Mouse (Mus musculus) urinary bladder, adult 18-20 months (tissue): ENCODE data around the gene Acsbg2.
"Not testable (repeated sequence)": the region's sequence is repeated elsewhere in the genome, so short reads cannot be mapped to it uniquely, and the experiment has no call there.

ENCODE experiments used
- DNase-seq, 2 experiments: peaks; one replicate each; pipeline ENCODE4 v3.0.0; 2022; ENCODE audit warnings: low spot score in 2 of 2, mixed read lengths in 2 of 2

Gene Acsbg2

GRCm38 (mm10) chr17:56874237-56874636 lies at the start of gene Acsbg2:
Acsbg2 (minus strand) TSS chr17:56874447.
- DNase-seq: no peak

- DNase-seq: no peak
Observed at GRCm38 (mm10) chr17:56919725-56920124, 45.5 kb upstream of the Acsbg2 start.

- DNase-seq: no peak
Observed at GRCm38 (mm10) chr17:56917166-56917565, 42.9 kb upstream of the Acsbg2 start.

GRCm38 (mm10) chr17:56913444-56913843 lies 39.2 kb upstream of the Acsbg2 start:
- no peak for DNase-seq

- DNase-seq: no peak
Observed at GRCm38 (mm10) chr17:56913023-56913422, 38.8 kb upstream of the Acsbg2 start.

- DNase-seq: not testable (repeated sequence)
Observed at GRCm38 (mm10) chr17:56909764-56910163, 35.5 kb upstream of the Acsbg2 start.

- DNase-seq: no peak
Observed at GRCm38 (mm10) chr17:56907887-56908286, 33.6 kb upstream of the Acsbg2 start.

- peak; percentile 83 for DNase-seq
Observed at GRCm38 (mm10) chr17:56907096-56907495, 32.8 kb upstream of the Acsbg2 start.

- DNase-seq: no peak
Observed at GRCm38 (mm10) chr17:56906166-56906565, 31.9 kb upstream of the Acsbg2 start.

GRCm38 (mm10) chr17:56902698-56903097 lies 28.5 kb upstream of the Acsbg2 start:
- DNase-seq: no peak

GRCm38 (mm10) chr17:56897630-56898195 lies 23.5 kb upstream of the Acsbg2 start:
- peak; percentile 63 to 71 for DNase-seq

GRCm38 (mm10) chr17:56896513-56897129 lies 22.4 kb upstream of the Acsbg2 start:
- no peak for DNase-seq

GRCm38 (mm10) chr17:56895368-56895918 lies 21.2 kb upstream of the Acsbg2 start:
- no peak for DNase-seq

- no peak for DNase-seq
Observed at GRCm38 (mm10) chr17:56890018-56890417, 15.8 kb upstream of the Acsbg2 start.

GRCm38 (mm10) chr17:56888050-56888449 lies 13.8 kb upstream of the Acsbg2 start:
- DNase-seq: no peak

GRCm38 (mm10) chr17:56884809-56885208 lies 10.6 kb upstream of the Acsbg2 start:
- no peak for DNase-seq

GRCm38 (mm10) chr17:56884331-56884730 lies 10.1 kb upstream of the Acsbg2 start:
- no peak for DNase-seq

- no peak for DNase-seq
Observed at GRCm38 (mm10) chr17:56883612-56884011, 9.4 kb upstream of the Acsbg2 start.

GRCm38 (mm10) chr17:56877426-56877825 lies 3.2 kb upstream of the Acsbg2 start:
- DNase-seq: no peak

GRCm38 (mm10) chr17:56876981-56877380 lies 2.7 kb upstream of the Acsbg2 start:
- no peak for DNase-seq

- DNase-seq: no peak
Observed at GRCm38 (mm10) chr17:56876465-56876864, 2.2 kb upstream of the Acsbg2 start.

- DNase-seq: no peak
Observed at GRCm38 (mm10) chr17:56874936-56875651, 847 bp upstream of the Acsbg2 start, which contains the start of gene 1700061G19Rik. 1700061G19Rik (plus strand) TSS chr17:56875477.

GRCm38 (mm10) chr17:56872512-56872911 lies 1.7 kb downstream of the Acsbg2 start:
- no peak for DNase-seq
